Mouse (Mus musculus) kidney, embryonic 16.5 days (tissue): ENCODE measurements around the gene Myo1h. TPM values are rescaled to one million over a fixed set of nuclear protein-coding genes. Genes with fewer than 3 reads are reported as not detected.
A peak's percentile ranks its signal among the peaks of the same experiment; 100 is the strongest.

Experiments used
- ATAC-seq: fragments of 200-750 bp; cut with Nextera tagmentation; 2 replicates; pipeline ENCODE4 v1.8.0; 2017; ENCODE audit warnings: moderate TSS enrichment; ENCODE audit not compliant: low FRiP score, low TSS enrichment
- H3K27ac ChIP-seq: fragments of 300-500 bp; sonication (generic); 2 replicates; pipeline ENCODE4 v1.5.1; 2014; ENCODE audit warnings: low read length
- H3K27me3 ChIP-seq: fragments of 300-500 bp; sonication (generic); 2 replicates; pipeline ENCODE4 v1.6.1; 2014; ENCODE audit warnings: low read length, control low read depth, mixed read lengths; ENCODE audit not compliant: insufficient read depth
- H3K36me3 ChIP-seq: fragments of 300-500 bp; sonication (generic); 2 replicates; pipeline ENCODE4 v1.6.1; 2014; ENCODE audit warnings: low read length, control low read depth, mixed read lengths; ENCODE audit not compliant: insufficient read depth
- H3K4me1 ChIP-seq: fragments of 300-500 bp; sonication (generic); 2 replicates; pipeline ENCODE4 v1.6.1; 2014; ENCODE audit warnings: low read length, control low read depth, mixed read lengths; ENCODE audit not compliant: insufficient read depth
- H3K4me2 ChIP-seq: fragments of 300-500 bp; sonication (generic); replicated peaks from 2 replicates; pipeline ENCODE4 v1.6.1; 2014; ENCODE audit warnings: low read depth, low read length
- H3K4me3 ChIP-seq: fragments of 300-500 bp; sonication (generic); 2 replicates; pipeline ENCODE4 v1.5.1; 2014; ENCODE audit warnings: mild to moderate bottlenecking, low read length
- H3K9ac ChIP-seq: fragments of 300-500 bp; sonication (generic); replicated peaks from 2 replicates; pipeline ENCODE4 v1.6.1; 2014; ENCODE audit warnings: low read length
- H3K9me3 ChIP-seq: fragments of 300-500 bp; sonication (generic); 2 replicates; pipeline ENCODE4 v1.6.1; 2016; ENCODE audit warnings: low read length, control low read depth
- WGBS: fragments of 180-500 bp; shearing (Covaris S2); extraction: QIAGEN DNeasy Blood & Tissue Kit; methylation state at CpG from one replicate; pipeline ENCODE4 v1.1.7; 2014; 5-methylcytosine and 5-hydroxymethylcytosine counted together
- polyA plus RNA-seq: library from polyadenylated mRNA; unstranded; fragments of >200 nt; fragmentation: Nextera tagmentation; extraction: Ambion mirVana; gene quantifications from 2 replicates; pipeline ENCODE4 v1.2.1, GENCODE M21; 2015

The Myo1h gene
- polyA plus RNA-seq, 1 experiment from 2014 or later: 2.8 TPM

DNA sequence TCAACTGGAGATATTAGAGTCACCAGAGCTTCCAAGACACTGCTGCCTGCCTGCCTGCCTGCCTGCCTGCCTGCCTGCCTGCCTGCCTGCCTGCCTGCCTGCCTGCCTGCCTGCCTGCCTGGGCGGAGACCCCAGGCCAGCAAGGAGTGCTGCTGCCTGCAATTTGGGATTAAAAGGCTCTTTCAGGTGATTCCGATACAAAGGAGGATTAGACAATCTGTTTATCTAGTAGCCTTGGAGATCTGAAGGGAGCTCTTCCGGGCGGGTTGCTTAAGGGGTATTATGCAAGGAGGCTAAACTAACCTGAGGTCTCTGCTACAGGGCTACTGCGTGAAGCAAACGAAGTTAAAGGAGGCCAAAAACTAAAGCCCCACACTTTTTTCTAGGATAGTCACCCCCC is 90.0 kb downstream of the Myo1h start:
- no peaks in the 10 kb centered on the region for H3K9me3 ChIP-seq
- H3K27me3 ChIP-seq: no peaks in the 10 kb centered on the region
- peak overlapping the region; percentile 98 for H3K9ac ChIP-seq
- H3K4me3 ChIP-seq: peak overlapping the region; percentile 90
- WGBS: 54% methylated on average over 6 of the region's 6 CpGs
- peak overlapping the region; percentile 84 for H3K27ac ChIP-seq
- H3K4me1 ChIP-seq: peaks cover 57% of the 10 kb centered on the region
- peaks cover 10% of the 10 kb centered on the region for H3K36me3 ChIP-seq
- no peak for ATAC-seq
- peak overlapping the region; percentile 87 for H3K4me2 ChIP-seq

DNA sequence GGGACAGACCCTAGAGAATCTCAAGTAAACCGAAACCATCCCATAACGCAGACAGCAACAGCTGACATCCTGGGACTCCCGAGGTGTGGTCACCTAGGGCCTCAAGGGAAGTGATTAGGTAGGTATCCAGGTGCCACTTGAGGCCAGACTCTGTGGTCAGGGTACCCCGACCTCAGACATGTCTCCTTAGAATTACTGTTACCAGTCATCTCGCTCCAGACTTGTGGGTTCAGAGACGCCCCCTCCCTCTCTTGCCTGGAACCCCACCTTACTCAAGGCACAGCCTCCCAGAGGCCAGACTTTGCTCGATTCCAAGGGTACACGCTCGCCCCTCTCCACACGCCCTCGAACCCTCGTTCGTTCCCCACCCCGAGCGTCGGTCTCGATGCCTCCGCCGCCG is 90.8 kb downstream of the Myo1h start:
- ATAC-seq: peak; percentile 24
- Histone ChIP-seq H3K4me3 (peak overlapping the region; percentile 90), H3K9ac (peak overlapping the region; percentile 98), H3K27me3 (no peaks in the 10 kb centered on the region), H3K27ac (peak overlapping the region; percentile 91), H3K36me3 (peaks cover 8% of the 10 kb centered on the region), H3K4me2 (peak overlapping the region; percentile 87), H3K4me1 (peaks cover 52% of the 10 kb centered on the region), H3K9me3 (no peaks in the 10 kb centered on the region)
- 1% methylated on average over 20 of the region's 20 CpGs for WGBS

- no peaks in the 10 kb centered on the region for H3K27me3 ChIP-seq
- no peaks in the 10 kb centered on the region for H3K9me3 ChIP-seq
- H3K4me1 ChIP-seq: peaks cover 48% of the 10 kb centered on the region
- peak within 1 kb of the TSS; percentile 91 for H3K27ac ChIP-seq
- H3K4me2 ChIP-seq: peak within 1 kb of the TSS; percentile 87
- peak within 1 kb of the TSS; percentile 98 for H3K9ac ChIP-seq
- H3K4me3 ChIP-seq: peak within 1 kb of the TSS; percentile 90
- peak; percentile 95 for ATAC-seq
- H3K36me3 ChIP-seq: peaks cover 11% of the 10 kb centered on the region
- WGBS: under 1% methylated on average over 71 of the region's 74 CpGs
Observed at GRCm38 (mm10) chr5:114380209-114381012, 91.4 kb downstream of the Myo1h start, which contains the start of the genes Kctd10 and Ube3b. Gene Kctd10, minus strand, starts transcription at chr5:114380508. Gene Ube3b, plus strand, starts transcription at chr5:114380607.

GRCm38 (mm10) chr5:114381013-114381351 is 92.0 kb downstream of the Myo1h start:
- no peak for ATAC-seq
- Histone ChIP-seq H3K27ac (peak overlapping the region; percentile 91), H3K4me3 (peak overlapping the region; percentile 90), H3K4me2 (peak overlapping the region; percentile 87), H3K9me3 (no peaks in the 10 kb centered on the region), H3K36me3 (peaks cover 14% of the 10 kb centered on the region), H3K27me3 (no peaks in the 10 kb centered on the region), H3K4me1 (peaks cover 47% of the 10 kb centered on the region), H3K9ac (peak overlapping the region; percentile 98)
- WGBS: under 1% methylated on average over 18 of the region's 18 CpGs

- H3K9me3 ChIP-seq: no peaks in the 10 kb centered on the region
- no peaks in the 10 kb centered on the region for H3K27me3 ChIP-seq
- peaks cover 34% of the 10 kb centered on the region for H3K36me3 ChIP-seq
- WGBS: 78% methylated on average over 9 of the region's 9 CpGs
- no peak overlapping the region for H3K4me3 ChIP-seq
- no peak overlapping the region for H3K4me2 ChIP-seq
- H3K27ac ChIP-seq: no peak overlapping the region
- peaks cover 25% of the 10 kb centered on the region for H3K4me1 ChIP-seq
- ATAC-seq: no peak
- H3K9ac ChIP-seq: no peak overlapping the region
Observed at GRCm38 (mm10) chr5:114383184-114383904, 94.4 kb downstream of the Myo1h start.

DNA sequence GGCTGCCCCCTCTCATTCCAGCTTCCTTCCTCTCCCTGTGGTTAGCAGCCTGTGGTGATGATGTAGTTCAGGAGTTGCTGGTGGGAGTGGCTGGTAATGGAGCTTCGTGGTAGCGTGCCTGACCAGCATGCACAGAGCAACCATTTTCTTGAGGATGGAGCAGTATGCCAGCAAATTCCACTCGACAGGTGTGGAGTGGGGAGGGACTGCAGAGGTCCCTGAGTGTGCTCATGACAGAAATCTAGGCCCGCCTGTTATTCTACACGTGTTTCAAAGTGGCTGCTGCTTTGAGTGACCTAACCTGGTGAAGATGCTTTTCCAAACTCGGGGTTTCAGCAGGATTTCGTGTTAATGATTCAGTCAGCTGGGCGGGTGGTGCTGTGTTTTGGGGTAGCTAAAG is 95.5 kb downstream of the Myo1h start:
- H3K9ac ChIP-seq: no peak overlapping the region
- H3K4me1 ChIP-seq: peaks cover 15% of the 10 kb centered on the region
- H3K9me3 ChIP-seq: no peaks in the 10 kb centered on the region
- H3K4me3 ChIP-seq: no peak overlapping the region
- peaks cover 45% of the 10 kb centered on the region for H3K36me3 ChIP-seq
- WGBS: 90% methylated on average over 8 of the region's 8 CpGs
- no peak overlapping the region for H3K4me2 ChIP-seq
- no peaks in the 10 kb centered on the region for H3K27me3 ChIP-seq
- ATAC-seq: no peak
- H3K27ac ChIP-seq: no peak overlapping the region

DNA sequence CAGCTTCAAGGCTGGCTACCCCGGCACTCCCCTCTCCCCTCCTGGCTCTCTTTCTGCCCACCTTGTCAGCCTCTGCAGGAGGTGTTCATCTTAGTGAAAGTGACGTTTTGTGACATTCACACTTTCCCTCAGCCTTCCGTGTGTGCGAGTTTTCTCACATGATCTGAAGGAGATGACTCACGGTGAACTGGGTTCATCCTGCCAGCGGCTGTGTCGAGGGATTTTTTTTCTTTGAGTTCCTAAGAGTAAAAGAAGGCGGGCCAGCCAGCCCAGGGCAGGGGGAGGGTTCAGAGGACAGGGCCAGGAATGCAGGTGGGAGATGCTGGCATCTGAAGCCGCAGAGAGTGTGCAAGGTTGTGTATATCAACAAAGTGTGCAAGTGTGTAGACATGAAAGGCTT is 104.2 kb downstream of the Myo1h start:
- peaks cover 60% of the 10 kb centered on the region for H3K36me3 ChIP-seq
- WGBS: 69% methylated on average over 9 of the region's 9 CpGs
- ATAC-seq: 0 out of 2 replicates have a peak, but pooled peaks have one; percentile 27
- no peak overlapping the region for H3K9ac ChIP-seq
- H3K9me3 ChIP-seq: no peaks in the 10 kb centered on the region
- no peak overlapping the region for H3K4me2 ChIP-seq
- no peaks in the 10 kb centered on the region for H3K4me1 ChIP-seq
- H3K27me3 ChIP-seq: no peaks in the 10 kb centered on the region
- no peak overlapping the region for H3K27ac ChIP-seq
- H3K4me3 ChIP-seq: no peak overlapping the region

DNA sequence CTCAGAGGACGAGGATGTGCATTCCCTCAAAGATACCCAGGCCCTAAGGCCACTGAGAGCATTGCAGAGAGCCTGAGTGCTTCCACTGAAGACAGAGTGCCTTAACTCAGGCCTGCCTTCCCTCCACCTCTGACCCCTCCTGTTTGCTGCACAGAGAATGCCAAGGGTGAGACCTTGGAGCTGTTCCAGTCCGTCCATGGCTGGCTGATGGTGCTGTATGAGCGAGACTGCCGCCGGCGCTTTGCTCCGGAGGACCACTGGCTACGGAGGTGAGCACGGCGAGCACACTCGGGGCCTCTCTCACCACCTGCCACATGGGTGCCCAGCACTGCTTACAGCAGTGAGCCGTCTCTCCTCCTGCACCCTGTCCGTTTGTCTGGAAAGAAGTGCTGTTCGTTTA is 117.6 kb downstream of the Myo1h start:
- no peak overlapping the region for H3K4me3 ChIP-seq
- no peaks in the 10 kb centered on the region for H3K27me3 ChIP-seq
- H3K9me3 ChIP-seq: no peaks in the 10 kb centered on the region
- H3K9ac ChIP-seq: no peak overlapping the region
- H3K4me1 ChIP-seq: no peaks in the 10 kb centered on the region
- 92% methylated on average over 14 of the region's 14 CpGs for WGBS
- peaks cover 98% of the 10 kb centered on the region for H3K36me3 ChIP-seq
- ATAC-seq: no peak
- H3K4me2 ChIP-seq: no peak overlapping the region
- no peak overlapping the region for H3K27ac ChIP-seq

DNA sequence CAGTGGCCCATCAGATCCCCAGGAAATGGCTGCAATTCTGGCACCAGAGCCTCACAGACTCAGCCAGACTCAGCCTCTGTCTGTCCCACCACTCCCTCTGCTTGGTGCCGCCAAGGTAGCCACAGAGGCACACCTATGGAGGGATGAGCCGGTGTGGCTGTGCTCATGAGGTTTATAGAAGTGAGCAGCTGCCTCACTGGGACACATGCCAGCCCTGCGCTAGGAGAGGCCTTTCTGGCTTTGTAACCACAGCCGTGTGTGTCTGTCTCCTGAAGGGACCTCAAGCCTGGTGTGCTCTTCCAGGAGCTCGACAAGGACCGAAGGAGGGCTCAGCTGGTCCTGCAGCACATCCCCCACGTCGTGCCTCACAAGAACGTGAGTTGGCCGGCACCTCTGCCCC is 118.3 kb downstream of the Myo1h start:
- Histone ChIP-seq H3K9ac (no peak overlapping the region), H3K4me2 (no peak overlapping the region)
- WGBS: 82% methylated on average over 10 of the region's 10 CpGs

GRCm38 (mm10) chr5:114407810-114408209 is 118.8 kb downstream of the Myo1h start:
- H3K4me1 ChIP-seq: peaks cover 3% of the 10 kb centered on the region; the same call in 1 of the 2 replicates
- H3K9me3 ChIP-seq: no peaks in the 10 kb centered on the region
- H3K4me3 ChIP-seq: no peak overlapping the region
- no peak overlapping the region for H3K27ac ChIP-seq
- no peak for ATAC-seq
- H3K36me3 ChIP-seq: peaks cover 98% of the 10 kb centered on the region
- 82% methylated on average over 9 of the region's 9 CpGs for WGBS
- H3K9ac ChIP-seq: no peak overlapping the region
- no peak overlapping the region for H3K4me2 ChIP-seq
- no peaks in the 10 kb centered on the region for H3K27me3 ChIP-seq

More for the DNA sequence above, 118.3 kb downstream of the Myo1h start:
- Histone ChIP-seq H3K9me3 (no peaks in the 10 kb centered on the region), H3K4me1 (no peaks in the 10 kb centered on the region), H3K36me3 (peaks cover 98% of the 10 kb centered on the region), H3K27ac (no peak overlapping the region), H3K4me3 (no peak overlapping the region), H3K27me3 (no peaks in the 10 kb centered on the region)
- no peak for ATAC-seq
